Mouse (Mus musculus) kidney, postnatal 4 days (tissue): ENCODE data around the gene Zfp385b.

Experiments used
- DNase-seq, 2 experiments: peaks; one replicate each; pipeline ENCODE4 v3.0.0; 2021; ENCODE audit warnings: mixed read lengths in 2 of 2

Zfp385b gene

GRCm38 (mm10) chr2:77781390-77781789 is 38.0 kb downstream of the Zfp385b start:
- no peak for DNase-seq

- DNase-seq: peak; percentile 52 to 69
These were observed 41.7 kb downstream of the Zfp385b start for GRCm38 (mm10) chr2:77777781-77778180.

- DNase-seq: no peak
These were observed 42.3 kb downstream of the Zfp385b start for GRCm38 (mm10) chr2:77777047-77777686.

- peak in 1 of 2 experiments; percentile 24 for DNase-seq
These were observed 44.1 kb downstream of the Zfp385b start for GRCm38 (mm10) chr2:77775247-77775880.

- DNase-seq: peak; percentile 10 to 42
These were observed 49.3 kb downstream of the Zfp385b start for GRCm38 (mm10) chr2:77770056-77770697.

GRCm38 (mm10) chr2:77768321-77768886 is 51.0 kb downstream of the Zfp385b start:
- DNase-seq: no peak

- no peak for DNase-seq
These were observed 57.5 kb downstream of the Zfp385b start for GRCm38 (mm10) chr2:77761967-77762366.

- DNase-seq: no peak
These were observed 60.9 kb downstream of the Zfp385b start for GRCm38 (mm10) chr2:77758403-77759071.

GRCm38 (mm10) chr2:77752491-77752890 is 66.9 kb downstream of the Zfp385b start:
- no peak for DNase-seq

- no peak for DNase-seq
These were observed 69.8 kb downstream of the Zfp385b start for GRCm38 (mm10) chr2:77749631-77750030.

- DNase-seq: peak in 1 of 2 experiments; percentile 29
These were observed 73.0 kb downstream of the Zfp385b start for GRCm38 (mm10) chr2:77746417-77746816.

GRCm38 (mm10) chr2:77745246-77745645 is 74.2 kb downstream of the Zfp385b start:
- DNase-seq: no peak

- no peak for DNase-seq
These were observed 77.1 kb downstream of the Zfp385b start for GRCm38 (mm10) chr2:77742359-77742758.

GRCm38 (mm10) chr2:77730196-77730595 is 89.2 kb downstream of the Zfp385b start:
- DNase-seq: no peak

GRCm38 (mm10) chr2:77726798-77727197 is 92.6 kb downstream of the Zfp385b start:
- DNase-seq: no peak

GRCm38 (mm10) chr2:77720806-77721205 is 98.6 kb downstream of the Zfp385b start:
- no peak for DNase-seq

GRCm38 (mm10) chr2:77716367-77716766 is 103.1 kb downstream of the Zfp385b start:
- DNase-seq: no peak

- DNase-seq: no peak
These were observed 105.6 kb downstream of the Zfp385b start for GRCm38 (mm10) chr2:77713886-77714285.

- no peak for DNase-seq
These were observed 107.7 kb downstream of the Zfp385b start for GRCm38 (mm10) chr2:77711751-77712150.

GRCm38 (mm10) chr2:77709206-77709794 is 110.1 kb downstream of the Zfp385b start:
- peak; percentile 36 to 49 for DNase-seq

- DNase-seq: no peak
These were observed 112.3 kb downstream of the Zfp385b start for GRCm38 (mm10) chr2:77707138-77707537.

GRCm38 (mm10) chr2:77705476-77705875 is 114.0 kb downstream of the Zfp385b start:
- no peak for DNase-seq

GRCm38 (mm10) chr2:77703080-77703479 is 116.4 kb downstream of the Zfp385b start:
- DNase-seq: peak in 1 of 2 experiments; percentile 14
